8 mouse cellular contexts compared by ENCODE assay signal in genomic region chr9:65675461-65676357, GRCm38 (mm10). TPM values are rescaled to one million over a fixed set of nuclear protein-coding genes. Genes with fewer than 3 reads are reported as not detected.
DNase-seq lines count a peak whose midpoint lies in the region; ATAC-seq lines count a peak whose summit lies in the region.

No protein-coding gene starts in this region.

- H3K27ac ChIP-seq in kidney, embryonic 14.5 days (ENCODE audit: low read depth, low read length) = no peak overlapping the region

- no peaks in the 10 kb centered on the region for H3K36me3 ChIP-seq in kidney, embryonic 14.5 days (ENCODE audit: control insufficient read depth, insufficient read depth, low read length)

- ATAC-seq in kidney, embryonic 14.5 days (ENCODE audit: low FRiP score, low TSS enrichment) = peak; percentile 59
- 0 out of 2 replicates have a peak, but pooled peaks have one; percentile 8 for ATAC-seq in common myeloid progenitor, adult 5-6 weeks (replicated peaks; ENCODE audit: low read depth, poor library complexity, severe bottlenecking)
- peak; percentile 16 for ATAC-seq in inflammation-experienced regulatory T-cells, adult 6 months

- 54% methylated on average over 8 of the region's 8 CpGs for WGBS in kidney, embryonic 14.5 days

- peak overlapping the region; percentile 48 for H3K4me2 ChIP-seq in kidney, embryonic 14.5 days (replicated peaks; ENCODE audit: low read depth, low read length)

- H3K9me3 ChIP-seq in kidney, embryonic 14.5 days (ENCODE audit: control insufficient read depth, low read length) = no peaks in the 10 kb centered on the region

- peak overlapping the region; percentile 79 for H3K9ac ChIP-seq in kidney, embryonic 14.5 days (ENCODE audit: low read depth, low read length)

- H3K4me1 ChIP-seq in kidney, embryonic 14.5 days (ENCODE audit: control insufficient read depth, insufficient read depth, low read length) = peaks cover 30% of the 10 kb centered on the region

- DNase-seq in kidney, postnatal 36 days = no peak
- peak; percentile 47 to 63 for DNase-seq in lung, postnatal 4 days
- no peak for DNase-seq in spleen, postnatal 36 days (ENCODE audit: low spot score in 2 of 2)
- DNase-seq in right cerebral cortex, postnatal 4 days = no peak
- DNase-seq in urinary bladder, adult 18-20 months (ENCODE audit: low spot score in 2 of 2) = no peak

- peak overlapping the region; percentile 71 for H3K4me3 ChIP-seq in kidney, embryonic 14.5 days (ENCODE audit: low read length)

- no peaks in the 10 kb centered on the region for H3K27me3 ChIP-seq in kidney, embryonic 14.5 days (ENCODE audit: control insufficient read depth, insufficient read depth, low read length)

RNA-seq across cellular contexts. Expression of gene Oaz2, which starts 7.9 kb away (rescaled TPM):
- polyA plus RNA-seq in kidney, embryonic 14.5 days (2014; fragmentation: Nextera tagmentation; extraction: Ambion mirVana) = 194 and 204 TPM in 2 replicates
- total RNA-seq in common myeloid progenitor, adult 5-6 weeks (2017) = 40.1 and 45.3 TPM in 2 replicates
- polyA plus RNA-seq in inflammation-experienced regulatory T-cells, adult 6 months (2017; shearing (Covaris generic)) = 10 to 100 TPM; 26.3 to 30.5 (median 26.9) TPM

RNA-seq across cellular contexts. Expression of gene Rbpms2, which starts 46.3 kb away (rescaled TPM):
- polyA plus RNA-seq in kidney, embryonic 14.5 days (2014; fragmentation: Nextera tagmentation; extraction: Ambion mirVana) = 22.4 and 29.1 TPM in 2 replicates
- total RNA-seq in common myeloid progenitor, adult 5-6 weeks (2017) = 2.0 and 3.1 TPM in 2 replicates
- polyA plus RNA-seq in inflammation-experienced regulatory T-cells, adult 6 months (2017; shearing (Covaris generic)) = 1 to 10 TPM in 1 of 3 experiments, not detected in 2; 1.0 TPM

Comparison
In these comparisons a context has a peak if more than half of its experiments do, and no peak if none do; other contexts are left out.
1. ATAC-seq: peak in every context shown above with its lines; median percentile 59 in kidney, embryonic 14.5 days; 16 in inflammation-experienced regulatory T-cells, adult 6 months; 8 in common myeloid progenitor, adult 5-6 weeks.
2. DNase-seq: peak in lung, postnatal 4 days (2 of 2); none in kidney, postnatal 36 days (0 of 2), spleen, postnatal 36 days (0 of 2), right cerebral cortex, postnatal 4 days (single experiment) and urinary bladder, adult 18-20 months (0 of 2).
3. RNA of gene Rbpms2, which starts 46.3 kb away (polyA plus RNA-seq): 22.4 to 29.1 TPM in kidney, embryonic 14.5 days; 1.0 TPM in inflammation-experienced regulatory T-cells, adult 6 months; every median in the first group is over 10 times any median in the second.